Mouse (Mus musculus) ES-Bruce4 (cell line): ENCODE results near the gene Traf7.

ENCODE experiments used
- CTCF ChIP-seq: IDR thresholded peaks from one replicate; pipeline ENCODE4 v1.8.1; 2011; ENCODE audit warnings: low read depth, low read length
- POLR2A ChIP-seq: IDR thresholded peaks from one replicate; pipeline ENCODE4 v1.8.1; 2011; ENCODE audit warnings: low read length; ENCODE audit not compliant: insufficient read depth

DNA sequence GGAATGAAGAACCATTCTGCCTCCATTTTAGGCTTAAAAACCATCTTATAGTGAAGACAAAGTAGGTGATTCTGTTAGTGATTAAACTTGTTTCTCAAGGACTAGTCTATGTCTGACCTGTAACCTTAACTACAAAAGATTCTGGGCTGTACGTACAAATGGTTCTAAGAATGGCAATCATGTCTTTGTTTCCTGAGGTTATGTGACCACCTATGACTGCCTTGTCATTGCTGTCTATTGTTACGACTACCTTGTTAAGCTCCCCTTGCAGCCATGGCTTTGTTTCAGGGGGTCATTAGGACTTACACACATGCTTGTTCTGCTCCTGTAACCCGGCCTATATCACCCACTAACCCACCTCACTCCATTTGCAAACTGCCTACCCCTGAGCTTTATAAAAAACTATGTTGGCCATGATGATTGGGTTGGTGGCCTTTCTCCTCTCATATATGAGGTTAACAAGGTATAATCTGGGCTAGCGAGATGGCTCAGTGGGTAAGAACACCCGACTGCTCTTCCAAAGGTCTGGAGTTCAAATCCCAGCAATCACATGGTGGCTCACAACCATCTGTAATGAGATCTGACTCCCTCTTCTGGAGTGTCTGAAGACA lies 59.0 kb downstream of the Traf7 start:
- TF ChIP-seq CTCF = no peak
- no peak for TF ChIP-seq POLR2A
